Mouse (Mus musculus) hindbrain, embryonic 14.5 days (tissue): Measurements from ENCODE around the gene Lcn12. TPM values are rescaled to one million over a fixed set of nuclear protein-coding genes. Genes with fewer than 3 reads are reported as not detected.

Experiments used
- ATAC-seq: fragments of 200-750 bp; cut with Nextera tagmentation; 2 replicates; pipeline ENCODE4 v1.8.0; 2017; ENCODE audit warnings: moderate number of reproducible peaks, mild to moderate bottlenecking, moderate TSS enrichment, moderate library complexity; ENCODE audit not compliant: low FRiP score
- DNase-seq: peaks from one replicate; pipeline ENCODE4 v3.0.0-alpha.2; 2015; ENCODE audit warnings: low spot score
- H3K27ac ChIP-seq: fragments of 300-500 bp; sonication (generic); 2 replicates; pipeline ENCODE4 v1.5.1; 2014; ENCODE audit warnings: mild to moderate bottlenecking, moderate library complexity
- H3K27me3 ChIP-seq: fragments of 300-500 bp; sonication (generic); 2 replicates; pipeline ENCODE4 v1.6.1; 2014; ENCODE audit warnings: mild to moderate bottlenecking, low read length, mixed read lengths; ENCODE audit not compliant: control insufficient read depth, insufficient read depth
- H3K36me3 ChIP-seq: fragments of 300-500 bp; sonication (generic); replicated peaks from 2 replicates; pipeline ENCODE4 v1.6.1; 2014; ENCODE audit not compliant: control insufficient read depth, insufficient read depth
- H3K4me1 ChIP-seq: fragments of 300-500 bp; sonication (generic); replicated peaks from 2 replicates; pipeline ENCODE4 v1.6.1; 2014; ENCODE audit warnings: antibody characterized with exemption, low read length, mixed read lengths; ENCODE audit not compliant: control insufficient read depth, insufficient read depth
- H3K4me2 ChIP-seq: fragments of 300-500 bp; sonication (generic); replicated peaks from 2 replicates; pipeline ENCODE4 v1.6.1; 2014; ENCODE audit warnings: mild to moderate bottlenecking, moderate library complexity
- H3K4me3 ChIP-seq: fragments of 300-500 bp; sonication (generic); replicated peaks from 2 replicates; pipeline ENCODE4 v1.5.1; 2014; ENCODE audit warnings: mild to moderate bottlenecking, low read length
- H3K9ac ChIP-seq: fragments of 300-500 bp; sonication (generic); 2 replicates; pipeline ENCODE4 v1.6.1; 2014
- H3K9me3 ChIP-seq: fragments of 300-500 bp; sonication (generic); 2 replicates; pipeline ENCODE4 v1.6.1; 2016; ENCODE audit warnings: low read length; ENCODE audit not compliant: control insufficient read depth
- WGBS: fragments of 180-500 bp; shearing (Covaris S2); extraction: QIAGEN DNeasy Blood & Tissue Kit; methylation state at CpG from one replicate; pipeline ENCODE4 v1.1.7; 2014; 5-methylcytosine and 5-hydroxymethylcytosine counted together
- polyA plus RNA-seq: library from polyadenylated mRNA; unstranded; fragments of >200 nt; fragmentation: Nextera tagmentation; extraction: Ambion mirVana; gene quantifications from 2 replicates; pipeline ENCODE4 v1.2.1, GENCODE M21; 2014

Lcn12 gene
- polyA plus RNA-seq, 1 experiment from 2014 or later, result not detected

DNA sequence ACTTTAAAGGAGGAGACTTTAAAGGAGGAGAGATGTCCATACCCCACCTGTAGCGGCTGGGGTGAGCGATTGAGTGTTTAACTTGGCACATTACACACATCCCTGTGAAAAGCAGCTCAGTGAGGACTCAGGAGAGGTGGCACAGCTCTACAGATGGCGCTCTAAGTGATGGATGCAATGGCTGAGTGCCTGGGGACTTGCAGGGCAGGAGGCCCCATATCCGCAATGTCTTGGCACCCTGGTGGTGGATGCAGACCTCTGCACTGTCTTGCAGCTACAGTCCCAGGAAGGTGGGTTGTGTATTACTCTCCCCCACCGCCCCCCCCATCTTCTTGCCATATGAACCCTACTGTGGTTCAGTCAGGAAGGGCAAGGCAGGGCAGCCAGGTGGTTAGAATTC lies 13.3 kb upstream of the Lcn12 start:
- DNase-seq (no peak), ATAC-seq (no peak)
- no peak overlapping the region for H3K4me3 ChIP-seq
- no peak overlapping the region for H3K27ac ChIP-seq
- H3K36me3 ChIP-seq, result peaks cover 37% of the 10 kb centered on the region
- H3K4me1 ChIP-seq, result peaks cover 3% of the 10 kb centered on the region
- no peaks in the 10 kb centered on the region for H3K27me3 ChIP-seq
- 27% methylated on average over 5 of the region's 5 CpGs for WGBS
- H3K9me3 ChIP-seq, result no peaks in the 10 kb centered on the region
- no peak overlapping the region for H3K9ac ChIP-seq
- H3K4me2 ChIP-seq, result no peak overlapping the region

DNA sequence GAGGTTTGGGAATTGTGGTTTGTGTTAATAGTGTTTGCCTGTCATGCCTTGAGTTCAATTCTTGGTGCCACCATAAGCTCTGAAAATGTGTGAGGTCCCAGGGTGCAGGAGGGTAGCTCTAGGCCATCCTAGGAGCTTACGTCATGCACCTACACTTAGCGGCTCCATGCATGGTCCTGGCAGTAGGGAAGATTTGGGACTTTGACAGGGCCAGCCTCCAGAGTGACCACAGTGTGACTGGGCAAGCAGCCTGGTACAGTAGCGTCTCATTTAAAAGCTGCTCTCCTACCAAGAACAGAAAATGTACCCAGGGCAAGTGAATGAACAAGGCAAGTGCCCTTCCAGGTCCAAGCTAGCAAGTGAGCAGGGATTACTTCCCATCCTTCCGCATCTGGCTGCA lies 12.1 kb upstream of the Lcn12 start:
- WGBS, result 95% methylated on average over 4 of the region's 4 CpGs
- H3K4me1 ChIP-seq, result peaks cover 11% of the 10 kb centered on the region
- H3K4me2 ChIP-seq, result no peak overlapping the region
- H3K9ac ChIP-seq, result no peak overlapping the region
- no peak overlapping the region for H3K27ac ChIP-seq
- H3K9me3 ChIP-seq, result no peaks in the 10 kb centered on the region
- DNase-seq (no peak), ATAC-seq (no peak)
- peaks cover 37% of the 10 kb centered on the region for H3K36me3 ChIP-seq
- no peak overlapping the region for H3K4me3 ChIP-seq
- no peaks in the 10 kb centered on the region for H3K27me3 ChIP-seq

DNA sequence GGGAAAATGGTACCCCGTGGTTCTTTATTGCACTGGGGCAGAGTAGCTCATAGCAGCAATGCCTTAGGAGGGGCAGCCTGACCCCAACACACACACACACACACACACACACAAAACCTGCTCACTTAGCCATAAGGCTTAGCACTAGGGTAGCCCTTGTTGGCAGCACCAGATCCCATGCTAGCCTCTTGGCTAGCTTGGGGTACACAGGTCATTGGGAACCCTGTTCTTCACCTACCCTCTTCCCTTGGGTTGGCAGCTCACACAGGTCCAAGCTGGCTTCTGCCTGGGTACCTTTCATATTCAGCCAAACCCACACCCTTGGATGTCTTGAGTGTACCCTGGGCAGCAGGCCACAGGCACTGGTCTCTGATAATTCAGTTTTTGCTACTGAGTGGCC lies 11.3 kb upstream of the Lcn12 start:
- Histone ChIP-seq H3K27ac (no peak overlapping the region), H3K4me3 (no peak overlapping the region), H3K4me2 (no peak overlapping the region), H3K9me3 (no peaks in the 10 kb centered on the region), H3K27me3 (no peaks in the 10 kb centered on the region), H3K9ac (no peak overlapping the region), H3K4me1 (peaks cover 11% of the 10 kb centered on the region), H3K36me3 (peaks cover 37% of the 10 kb centered on the region)
- DNase-seq (no peak), ATAC-seq (no peak)
- WGBS, result 86% methylated on average over 1 of the region's 1 CpGs

GRCm38 (mm10) chr2:25504538-25504937 lies 10.8 kb upstream of the Lcn12 start:
- Histone ChIP-seq H3K9ac (no peak overlapping the region), H3K27ac (no peak overlapping the region), H3K9me3 (no peaks in the 10 kb centered on the region), H3K36me3 (peaks cover 37% of the 10 kb centered on the region), H3K27me3 (no peaks in the 10 kb centered on the region), H3K4me3 (no peak overlapping the region), H3K4me1 (peaks cover 11% of the 10 kb centered on the region), H3K4me2 (no peak overlapping the region)
- DNase-seq (no peak), ATAC-seq (no peak)
- 92% methylated on average over 19 of the region's 19 CpGs for WGBS

DNA sequence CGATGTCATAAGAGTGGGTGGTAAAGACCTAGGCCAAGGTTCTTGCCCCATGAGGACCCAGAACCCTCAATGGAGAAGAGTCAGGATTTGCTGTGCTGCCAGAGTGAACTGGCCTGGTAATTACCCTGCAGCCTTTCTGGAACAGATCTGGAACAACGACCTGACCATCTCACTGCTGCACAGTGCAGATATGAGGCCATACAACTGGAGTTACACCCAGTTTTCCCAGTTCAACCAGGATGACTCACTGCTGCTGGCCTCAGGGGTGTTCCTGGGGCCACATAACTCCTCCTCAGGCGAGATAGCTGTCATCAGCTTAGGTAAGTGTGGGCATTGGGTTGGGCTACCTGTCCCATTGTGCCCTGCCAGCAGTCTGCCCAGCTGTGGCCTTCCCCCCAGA lies 9.0 kb upstream of the Lcn12 start:
- Histone ChIP-seq H3K4me2 (no peak overlapping the region), H3K27ac (no peak overlapping the region), H3K4me3 (no peak overlapping the region), H3K9ac (no peak overlapping the region), H3K27me3 (no peaks in the 10 kb centered on the region), H3K9me3 (no peaks in the 10 kb centered on the region), H3K4me1 (peaks cover 11% of the 10 kb centered on the region), H3K36me3 (peaks cover 37% of the 10 kb centered on the region)
- ATAC-seq (no peak), DNase-seq (no peak)
- WGBS, result 95% methylated on average over 3 of the region's 3 CpGs

- WGBS, result 81% methylated on average over 20 of the region's 20 CpGs
- ATAC-seq (no peak; the same call in 1 of the 2 replicates), DNase-seq (no peak)
- Histone ChIP-seq H3K27ac (peak within 1 kb of the TSS; percentile 72), H3K27me3 (no peaks in the 10 kb centered on the region), H3K4me3 (peak within 1 kb of the TSS; percentile 71), H3K4me1 (peaks cover 11% of the 10 kb centered on the region), H3K36me3 (peaks cover 37% of the 10 kb centered on the region), H3K9me3 (no peaks in the 10 kb centered on the region), H3K9ac (peak within 1 kb of the TSS; percentile 92), H3K4me2 (peak within 1 kb of the TSS; percentile 97)
Observed at GRCm38 (mm10) chr2:25501593-25502486, 8.1 kb upstream of the Lcn12 start, which contains the start of gene C8g. TSS of gene C8g (minus strand) at chr2:25501719.

- Histone ChIP-seq H3K9me3 (no peaks in the 10 kb centered on the region), H3K4me2 (peak within 1 kb of the TSS; percentile 97), H3K9ac (peak within 1 kb of the TSS; percentile 92), H3K4me3 (peak within 1 kb of the TSS; percentile 71), H3K27me3 (no peaks in the 10 kb centered on the region), H3K27ac (peak within 1 kb of the TSS; percentile 72), H3K4me1 (peaks cover 11% of the 10 kb centered on the region), H3K36me3 (peaks cover 34% of the 10 kb centered on the region)
- 1% methylated on average over 32 of the region's 44 CpGs for whole genome bisulfite sequencing
- peak; percentile 87 for ATAC-seq
- peak; percentile 94 for DNase-seq
Observed at GRCm38 (mm10) chr2:25500576-25501405, 7.1 kb upstream of the Lcn12 start, which contains the start of gene Fbxw5. TSS of gene Fbxw5 (plus strand) at chr2:25500750.

- DNase-seq, result no peak
- peak overlapping the region; percentile 32; the same call in 1 of the 2 replicates for H3K9ac ChIP-seq
Observed at GRCm38 (mm10) chr2:25500071-25500575, 6.4 kb upstream of the Lcn12 start.

More at GRCm38 (mm10) chr2:25500071-25500575, 6.4 kb upstream of the Lcn12 start:
- Histone ChIP-seq H3K4me2 (peak overlapping the region; percentile 50), H3K4me3 (peak overlapping the region; percentile 71), H3K27me3 (no peaks in the 10 kb centered on the region), H3K4me1 (peaks cover 11% of the 10 kb centered on the region), H3K9me3 (no peaks in the 10 kb centered on the region), H3K27ac (0 out of 2 replicates have a peak overlapping the region, but pooled peaks have one; percentile 34), H3K36me3 (peaks cover 27% of the 10 kb centered on the region)
- ATAC-seq, result peak; percentile 41; the same call in 1 of the 2 replicates
- WGBS, result 69% methylated on average over 6 of the region's 6 CpGs
